Mouse (Mus musculus) E14TG2a.4 (cell line): ENCODE measurements around the gene Kif1b.

Experiments
- CTCF ChIP-seq: conservative IDR thresholded peaks from 2 replicates; pipeline ENCODE4 v1.5.1; 2014; ENCODE audit warnings: low read length
- NANOG ChIP-seq: IDR thresholded peaks from 2 replicates; pipeline ENCODE4 v1.6.1; 2014; ENCODE audit warnings: borderline replicate concordance, low read length, mixed read lengths
- POU5F1 ChIP-seq: IDR thresholded peaks from 2 replicates; pipeline ENCODE4 v1.6.1; 2014; ENCODE audit warnings: low read length, borderline replicate concordance

DNA sequence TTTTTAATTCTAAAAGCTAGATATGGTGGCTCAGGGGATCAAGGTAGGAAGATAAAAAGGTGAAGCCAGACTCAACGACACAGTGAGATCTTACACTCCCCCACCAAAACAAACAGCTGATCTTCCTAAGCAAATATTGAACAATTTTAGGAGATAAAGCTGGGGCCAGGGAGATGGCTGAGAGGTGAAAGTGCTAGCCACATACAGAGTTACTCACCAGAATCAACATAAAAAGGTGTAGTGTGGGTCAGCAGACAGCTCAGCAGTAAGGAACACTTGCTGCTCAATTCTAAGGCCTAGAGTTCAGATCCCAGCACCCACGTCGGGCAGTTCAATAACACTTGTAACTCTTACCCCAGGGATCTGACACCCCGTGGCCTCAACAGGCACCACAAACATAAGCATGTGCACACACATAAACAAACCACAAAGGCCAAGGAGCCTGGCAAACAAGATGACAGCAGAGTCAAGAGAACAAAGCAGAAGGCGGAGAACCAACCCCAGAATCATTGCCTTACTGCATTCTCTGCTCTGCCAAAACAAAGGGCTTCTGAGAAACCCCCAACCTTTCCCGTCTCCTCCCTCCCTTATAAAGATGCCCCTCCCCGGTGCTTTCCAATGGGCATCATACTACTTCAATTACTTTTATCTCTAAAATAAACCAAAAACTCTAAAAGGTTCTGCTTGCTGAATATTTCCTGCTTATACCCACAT is 25.3 kb downstream of the Kif1b start:
- TF ChIP-seq CTCF: no peak
- no peak for TF ChIP-seq POU5F1
- TF ChIP-seq NANOG: no peak
